Mouse (Mus musculus): ENCODE measurements around the gene Ryr3.

Ryr3 gene

DNA sequence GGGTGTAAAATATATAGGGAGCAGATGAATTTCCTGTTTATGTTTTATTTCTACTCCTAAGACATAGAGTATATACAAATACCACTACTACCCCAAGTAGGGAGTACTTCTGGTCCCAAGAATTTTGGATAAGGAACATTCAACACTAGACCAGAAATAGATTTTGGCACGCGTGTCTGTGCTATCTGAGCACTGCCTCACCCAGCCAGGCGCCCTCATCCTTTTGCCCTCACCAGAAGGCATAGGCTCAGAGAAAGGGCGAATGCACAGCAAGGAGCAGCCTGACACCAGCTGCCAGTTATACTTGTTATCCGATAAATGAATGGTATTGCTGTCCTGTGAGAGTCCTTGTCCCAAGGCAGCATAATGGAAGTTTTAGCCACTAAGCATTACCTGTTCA, 579.7 kb downstream of the Ryr3 start:
- no peak for DNase-seq (ENCODE audit: low spot score)

- no peak for DNase-seq (ENCODE audit: low spot score)
These were observed 584.4 kb downstream of the Ryr3 start for GRCm38 (mm10) chr2:112632536-112632935.

DNA sequence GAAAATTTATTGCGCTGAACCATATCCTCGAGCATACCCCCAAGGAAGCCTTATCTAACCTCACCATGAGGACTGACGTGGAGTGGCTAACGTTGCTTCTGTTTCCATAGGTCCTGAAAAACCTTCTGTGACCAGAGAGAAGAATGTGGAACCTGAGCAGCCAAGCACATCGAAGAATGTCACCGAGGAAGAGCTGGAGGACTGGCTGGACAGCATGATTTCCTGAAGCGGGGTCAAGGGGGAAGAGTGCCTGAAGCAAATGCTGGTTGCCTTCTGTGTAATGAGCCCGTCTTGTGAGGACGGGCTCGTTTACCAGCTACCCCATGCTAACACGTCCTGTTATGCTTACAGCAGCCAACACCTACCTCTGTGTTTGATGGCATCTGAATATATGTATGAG, 586.2 kb downstream of the Ryr3 start:
- DNase-seq (ENCODE audit: low spot score): no peak

GRCm38 (mm10) chr2:112625156-112625555, 591.7 kb downstream of the Ryr3 start:
- no peak for DNase-seq (ENCODE audit: low spot score)

DNA sequence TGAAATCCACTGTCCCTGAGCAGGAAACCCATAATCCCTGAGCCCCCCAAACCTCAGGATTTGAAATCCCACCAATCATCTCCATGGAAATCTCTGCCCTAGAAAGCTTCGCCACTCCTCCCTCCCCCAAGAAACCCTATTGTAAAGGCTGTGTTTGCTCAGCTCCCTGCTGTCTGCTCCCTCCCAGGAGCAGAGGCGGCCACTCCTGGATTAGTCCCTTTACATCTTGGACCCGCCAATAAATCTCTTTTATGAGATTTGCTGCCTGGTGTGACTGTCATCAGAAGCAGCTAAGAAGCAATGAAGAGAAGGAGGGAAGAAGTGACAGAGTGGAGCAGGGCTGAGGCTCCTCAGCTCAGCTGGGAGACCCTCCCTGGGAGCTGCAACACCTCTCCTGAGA, 599.7 kb downstream of the Ryr3 start:
- no peak for DNase-seq (ENCODE audit: low spot score)

GRCm38 (mm10) chr2:112614375-112614774, 602.5 kb downstream of the Ryr3 start:
- DNase-seq (ENCODE audit: low spot score): no peak

- no peak for DNase-seq (ENCODE audit: low spot score)
These were observed 604.3 kb downstream of the Ryr3 start for GRCm38 (mm10) chr2:112612628-112613027.

DNA sequence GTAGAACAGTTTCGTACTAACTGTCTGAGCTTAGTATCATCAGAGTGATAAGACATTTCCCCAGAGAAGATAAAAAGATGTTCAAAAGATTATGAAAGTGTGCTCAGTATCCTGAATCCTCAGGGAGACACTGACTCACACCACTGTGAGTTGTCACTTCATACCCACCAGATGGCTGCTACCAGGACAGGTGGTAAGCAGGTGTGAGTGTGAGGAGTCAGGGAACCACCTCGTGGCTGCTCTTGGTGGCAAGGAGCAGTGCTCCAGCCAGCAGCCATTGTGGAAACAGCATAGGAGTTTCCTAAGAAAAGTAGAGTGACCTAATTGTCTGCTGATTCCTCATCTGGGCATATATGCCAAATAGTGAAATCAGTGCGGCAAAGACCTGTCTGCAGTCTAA, 610.4 kb downstream of the Ryr3 start:
- no peak for DNase-seq (ENCODE audit: low spot score)

- DNase-seq (ENCODE audit: low spot score): no peak
These were observed 614.4 kb downstream of the Ryr3 start for GRCm38 (mm10) chr2:112602487-112602886.

- no peak for DNase-seq (ENCODE audit: low spot score)
These were observed 616.7 kb downstream of the Ryr3 start for GRCm38 (mm10) chr2:112600222-112600621.

DNA sequence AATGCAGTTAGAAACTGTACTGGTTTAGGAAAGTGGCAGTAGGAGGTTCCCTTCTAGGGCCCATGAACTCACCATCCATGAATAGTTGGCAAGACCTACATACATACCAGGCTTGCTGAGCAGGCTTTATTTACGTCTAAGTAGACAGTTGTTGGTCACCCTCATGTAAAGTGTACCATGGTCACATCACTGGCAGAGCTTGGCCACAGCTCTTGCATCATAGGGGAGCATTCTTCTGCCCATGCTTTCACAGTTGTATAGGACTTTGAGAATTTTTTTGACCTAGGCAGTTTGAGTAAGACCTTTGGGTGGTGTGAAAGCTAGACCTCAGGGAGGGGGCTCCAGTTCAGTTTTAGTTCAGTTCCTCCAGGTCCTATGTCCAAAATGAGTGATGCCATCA, 619.8 kb downstream of the Ryr3 start:
- DNase-seq (ENCODE audit: low spot score): no peak

DNA sequence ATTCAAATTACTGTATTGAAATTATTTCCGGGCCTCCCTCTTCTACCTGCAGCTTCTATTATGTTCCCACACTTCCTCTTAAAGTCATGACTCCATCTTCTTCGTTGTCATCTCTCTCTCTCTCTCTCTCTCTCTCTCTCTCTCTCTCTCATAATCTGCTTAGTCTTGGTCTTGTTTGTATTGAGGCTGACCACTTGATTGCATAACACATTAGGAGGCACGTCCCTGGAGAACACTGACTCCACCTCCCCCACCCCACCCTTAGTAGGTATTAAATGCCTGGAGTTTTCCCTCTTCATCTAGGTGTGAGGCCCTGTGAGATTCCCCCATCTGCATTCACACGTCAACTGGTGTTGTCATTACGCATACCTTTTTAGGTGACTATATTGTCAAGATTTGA, 620.5 kb downstream of the Ryr3 start:
- no peak for DNase-seq (ENCODE audit: low spot score)

DNA sequence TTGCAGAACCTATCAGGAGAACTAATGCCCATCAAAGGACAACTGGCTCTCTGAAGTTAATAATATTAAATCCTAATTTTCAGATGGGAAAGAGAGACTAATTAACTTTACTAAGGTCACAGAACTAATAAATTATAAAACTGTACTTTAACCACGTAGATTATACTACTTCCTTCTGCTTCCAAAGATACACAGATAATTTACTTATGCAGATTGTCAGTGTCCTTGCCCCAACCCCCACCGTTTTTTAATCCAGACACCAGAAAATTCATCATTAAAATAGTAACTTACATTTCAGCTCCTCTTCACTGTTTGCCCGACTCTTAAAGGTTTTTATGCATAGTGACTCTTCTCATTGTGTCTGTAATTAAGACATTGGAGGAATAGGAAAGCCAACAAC, 621.1 kb downstream of the Ryr3 start:
- DNase-seq (ENCODE audit: low spot score): no peak

- DNase-seq (ENCODE audit: low spot score): no peak
These were observed 623.1 kb downstream of the Ryr3 start for GRCm38 (mm10) chr2:112593781-112594180.

- no peak for DNase-seq (ENCODE audit: low spot score)
These were observed 623.6 kb downstream of the Ryr3 start for GRCm38 (mm10) chr2:112593322-112593721.

DNA sequence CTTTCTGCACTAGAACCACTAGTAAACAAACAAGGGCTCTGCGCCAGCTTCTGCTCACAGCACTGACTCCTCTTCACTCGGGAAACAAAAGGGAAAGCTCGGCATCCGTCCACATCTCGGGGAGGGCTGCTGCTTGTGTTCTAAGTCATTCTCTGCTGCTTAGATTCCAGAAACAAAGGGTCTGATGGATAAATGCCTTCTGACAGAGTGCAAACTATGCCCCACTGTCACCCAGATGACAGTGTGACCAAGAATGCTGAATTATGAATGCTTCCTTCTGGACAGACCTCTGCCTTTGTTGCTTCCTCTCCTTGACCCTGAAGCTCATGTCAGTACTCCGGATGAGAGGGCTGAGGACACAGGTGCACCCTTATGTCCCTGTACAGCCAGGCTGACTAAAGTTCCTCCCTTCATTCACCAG, 625.4 kb downstream of the Ryr3 start:
- peak; percentile 58 for DNase-seq (ENCODE audit: low spot score)

DNA sequence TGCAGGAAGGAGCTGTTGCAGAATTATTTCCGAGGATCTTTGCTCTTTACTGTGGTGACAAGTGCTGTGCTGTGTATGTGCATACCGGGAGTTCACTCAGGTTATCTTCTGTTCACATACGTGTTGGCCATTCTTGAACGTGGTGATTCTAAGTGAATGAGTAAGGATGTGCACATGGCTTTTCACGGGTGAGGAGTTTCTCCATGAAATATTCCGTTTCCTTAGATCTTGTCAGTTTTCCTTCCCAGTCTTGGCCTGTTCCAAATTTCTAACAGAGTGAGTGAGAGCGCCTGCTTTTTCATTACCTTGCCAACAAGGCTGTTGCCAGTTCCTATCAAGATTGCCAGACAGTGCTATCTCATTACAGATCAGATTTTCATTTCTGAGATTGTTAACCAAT, 625.9 kb downstream of the Ryr3 start:
- DNase-seq (ENCODE audit: low spot score): no peak

All from testis, postnatal 10 days (tissue).